Mouse (Mus musculus): ENCODE results near the gene Ripk1.
"Not testable (repeated sequence)": the region's sequence is repeated elsewhere in the genome, so short reads cannot be mapped to it uniquely, and the experiment has no call there.

The Ripk1 gene

GRCm38 (mm10) chr13:34038901-34039341 is 36.8 kb downstream of the Ripk1 start:
- DNase-seq: no peak

- no peak for DNase-seq
Observed at GRCm38 (mm10) chr13:34040091-34040490, 37.9 kb downstream of the Ripk1 start.

DNA sequence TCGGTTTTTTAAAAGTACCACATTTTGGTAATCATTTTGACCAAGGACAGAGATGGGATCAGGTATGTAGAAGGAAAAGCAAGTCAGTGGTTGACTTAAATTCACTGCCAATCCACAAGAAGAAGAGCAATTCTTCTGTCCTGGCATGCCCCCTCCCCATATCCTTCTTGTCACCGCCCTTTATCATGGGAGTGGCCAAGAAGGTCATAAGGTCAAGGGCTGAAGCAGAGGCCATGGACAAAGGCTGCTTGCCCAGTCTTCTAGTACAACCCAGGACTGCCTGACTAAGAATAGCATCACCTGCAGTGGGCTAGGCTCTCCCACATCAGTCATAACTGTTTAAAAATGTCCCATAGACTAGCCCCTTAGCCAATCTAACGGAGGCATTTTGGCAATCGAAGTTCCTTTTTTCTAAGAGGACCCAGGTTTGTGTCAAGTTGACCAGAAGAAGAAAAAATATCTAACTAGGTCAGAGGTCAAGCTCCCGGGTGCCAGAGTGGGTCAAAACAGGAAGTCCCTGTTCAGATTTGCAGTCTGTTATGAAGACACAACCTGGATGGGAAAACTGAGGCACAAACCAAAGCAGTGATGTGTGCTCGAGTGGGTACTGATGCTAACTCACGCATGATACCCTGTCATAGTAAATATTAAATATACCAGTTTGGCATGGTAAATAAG is 41.7 kb downstream of the Ripk1 start:
- no peak for DNase-seq

GRCm38 (mm10) chr13:34045511-34046249 is 43.5 kb downstream of the Ripk1 start:
- no peak for DNase-seq

- peak; percentile 69 for DNase-seq
Observed at GRCm38 (mm10) chr13:34046421-34047012, 44.4 kb downstream of the Ripk1 start.

GRCm38 (mm10) chr13:34047526-34047925 is 45.4 kb downstream of the Ripk1 start:
- DNase-seq: no peak

GRCm38 (mm10) chr13:34050479-34050878 is 48.3 kb downstream of the Ripk1 start:
- DNase-seq: no peak

GRCm38 (mm10) chr13:34051692-34052091 is 49.5 kb downstream of the Ripk1 start:
- DNase-seq: no peak

DNA sequence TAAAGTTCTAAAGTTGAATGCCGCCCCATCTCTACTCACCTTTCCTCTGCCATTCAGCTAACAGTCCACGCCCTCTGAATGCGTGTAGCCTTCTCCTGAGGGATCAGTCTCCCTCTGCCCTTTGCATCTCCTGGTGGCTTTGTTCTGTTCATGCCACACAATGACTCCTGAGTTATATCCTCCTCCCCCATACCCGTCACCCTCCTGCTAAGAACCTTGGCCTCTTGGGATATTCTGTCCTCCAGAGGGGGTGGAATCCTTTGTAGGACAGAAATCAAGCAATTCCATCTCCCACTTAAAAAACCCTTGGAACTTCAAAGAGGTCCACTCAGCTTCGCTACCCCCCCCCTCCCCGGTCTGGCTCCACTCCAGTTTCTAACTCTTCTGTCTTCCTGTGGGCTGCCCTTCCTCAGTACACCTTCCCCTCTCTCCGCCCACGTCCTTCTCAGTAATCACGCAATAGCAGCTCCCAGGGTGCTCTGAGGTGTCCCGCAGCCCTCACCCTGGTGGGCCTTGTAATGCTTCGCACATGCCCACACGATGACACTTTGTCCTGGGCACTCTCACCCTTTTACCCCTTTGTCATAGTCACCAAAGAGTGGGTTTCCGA is 51.6 kb downstream of the Ripk1 start:
- no peak for DNase-seq

DNA sequence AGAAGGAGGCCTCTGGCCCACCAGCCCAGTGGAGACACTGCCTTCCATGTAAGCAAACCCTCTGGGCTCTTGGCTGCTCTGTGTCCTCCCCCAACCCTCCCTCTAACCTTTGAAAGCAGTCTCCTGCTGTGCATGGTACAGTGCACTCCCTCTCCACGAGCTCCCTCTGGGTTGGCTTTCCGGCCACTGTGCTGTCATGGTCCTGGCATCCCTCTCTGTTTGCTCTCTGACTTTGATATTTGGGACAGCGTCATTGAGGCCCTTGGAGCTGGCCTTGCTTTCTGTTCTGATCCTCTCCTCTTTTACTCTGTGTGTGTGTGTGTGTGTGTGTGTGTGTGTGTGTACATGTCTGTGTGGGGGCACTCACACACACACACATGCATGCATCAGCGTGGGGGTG is 52.2 kb downstream of the Ripk1 start:
- DNase-seq: peak; percentile 18

GRCm38 (mm10) chr13:34054983-34055382 is 52.8 kb downstream of the Ripk1 start:
- DNase-seq: no peak

GRCm38 (mm10) chr13:34057252-34057651 is 55.1 kb downstream of the Ripk1 start:
- DNase-seq: no peak

GRCm38 (mm10) chr13:34060061-34060460 is 57.9 kb downstream of the Ripk1 start:
- DNase-seq: no peak

- DNase-seq: no peak
Observed at GRCm38 (mm10) chr13:34062466-34062865, 60.3 kb downstream of the Ripk1 start.

GRCm38 (mm10) chr13:34066351-34066750 is 64.2 kb downstream of the Ripk1 start:
- DNase-seq: no peak

DNA sequence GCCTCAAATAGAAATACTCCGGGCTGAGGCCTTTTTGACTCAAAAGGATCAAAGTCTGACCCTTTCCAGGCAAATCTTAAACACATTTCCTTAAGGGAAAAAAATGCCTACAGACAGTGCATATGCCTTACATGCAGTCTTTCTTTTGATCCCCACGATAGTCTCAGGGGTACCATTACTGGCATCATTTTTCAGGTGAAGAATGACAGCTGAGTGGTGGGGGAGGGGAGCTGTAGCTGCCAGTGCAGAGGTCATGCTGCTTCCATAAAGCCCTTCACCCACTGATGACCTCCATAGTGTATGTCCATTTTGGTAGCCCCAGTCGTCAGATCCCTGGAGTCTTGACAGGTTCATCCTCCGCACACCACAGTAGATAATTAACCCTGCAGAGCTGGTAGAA is 68.1 kb downstream of the Ripk1 start:
- DNase-seq: no peak

GRCm38 (mm10) chr13:34071836-34072235 is 69.7 kb downstream of the Ripk1 start:
- DNase-seq: no peak

DNA sequence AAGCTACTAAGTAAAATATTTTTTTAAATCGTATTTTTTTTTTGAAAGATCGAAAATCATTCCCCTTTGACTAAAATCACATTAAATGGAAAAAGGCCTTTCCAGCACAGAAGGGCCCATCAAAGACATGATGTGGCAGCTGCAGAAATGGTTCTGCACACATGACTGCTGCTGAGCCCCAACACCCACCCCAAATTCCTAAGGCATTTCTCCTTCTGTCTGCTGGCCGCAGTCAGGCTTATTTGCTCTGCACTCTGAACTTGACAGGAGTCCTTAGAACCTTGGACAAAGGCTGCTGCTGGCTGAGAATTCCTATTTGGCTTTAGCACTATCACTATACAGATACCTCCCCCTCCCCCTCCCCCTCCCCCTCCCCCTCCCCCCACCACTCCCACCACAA is 70.7 kb downstream of the Ripk1 start:
- no peak for DNase-seq

DNA sequence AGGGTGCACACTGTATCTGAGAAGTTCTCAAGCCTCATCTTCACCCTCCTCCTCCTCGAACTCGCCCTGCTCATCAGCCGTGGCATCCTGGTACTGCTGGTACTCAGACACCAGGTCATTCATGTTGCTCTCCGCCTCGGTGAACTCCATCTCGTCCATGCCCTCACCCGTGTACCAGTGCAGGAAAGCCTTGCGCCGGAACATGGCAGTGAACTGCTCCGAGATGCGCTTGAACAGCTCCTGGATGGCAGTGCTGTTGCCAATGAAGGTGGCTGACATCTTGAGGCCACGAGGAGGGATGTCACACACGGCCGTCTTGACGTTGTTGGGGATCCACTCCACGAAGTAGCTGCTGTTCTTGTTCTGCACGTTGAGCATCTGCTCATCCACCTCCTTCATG is 72.3 kb downstream of the Ripk1 start:
- DNase-seq: not testable (repeated sequence)

DNA sequence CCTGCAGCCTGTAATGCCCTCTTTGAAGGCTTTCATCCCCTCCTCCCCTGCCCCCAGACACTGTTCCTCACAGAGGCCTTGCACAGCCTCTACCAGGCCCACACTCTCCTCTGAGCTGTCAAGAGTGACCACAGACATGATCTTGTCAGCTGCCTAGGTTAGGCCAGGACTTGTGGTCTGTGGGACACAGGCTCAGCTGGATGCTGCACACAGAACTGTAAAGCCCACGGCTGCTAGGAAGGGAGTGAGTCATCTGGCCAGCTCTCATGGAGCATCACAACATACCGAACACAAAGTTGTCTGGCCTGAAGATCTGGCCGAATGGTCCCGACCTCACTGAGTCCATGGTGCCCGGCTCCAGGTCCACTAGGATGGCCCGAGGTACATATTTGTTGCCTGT is 73.7 kb downstream of the Ripk1 start:
- not testable (repeated sequence) for DNase-seq

GRCm38 (mm10) chr13:34076561-34077491 is 74.7 kb downstream of the Ripk1 start:
- peak; percentile 24 for DNase-seq

- peak; percentile 94 for DNase-seq
Observed at GRCm38 (mm10) chr13:34077492-34078271, 75.5 kb downstream of the Ripk1 start, which contains the start of gene Tubb2a. Gene Tubb2a (minus strand): TSS chr13:34078007.
